Mouse (Mus musculus): Measurements from ENCODE around the gene Plod3.

DNA sequence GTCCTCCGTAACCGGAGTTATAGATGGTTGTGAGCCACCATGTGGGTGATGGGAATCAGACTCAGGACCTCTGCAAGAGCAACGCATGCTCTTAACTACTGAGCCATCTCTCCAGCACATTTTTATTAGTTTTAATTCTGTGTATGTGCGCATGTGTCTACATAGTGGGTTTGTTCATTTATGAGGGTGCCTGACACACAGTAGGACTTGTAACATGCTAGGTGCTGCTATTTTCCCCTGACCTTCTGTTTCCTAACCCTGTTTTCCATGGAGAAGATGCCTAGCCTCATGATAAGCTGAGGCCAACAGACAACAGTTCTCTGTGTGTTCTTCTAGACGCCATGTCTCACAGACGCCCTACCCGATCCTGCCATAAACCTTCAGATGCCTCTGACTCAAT lies 57.2 kb downstream of the Plod3 start:
- no peak for TF ChIP-seq CTCF (conservative IDR thresholded peaks at IDR 0.05; ENCODE audit: insufficient read depth, insufficient read length, low read depth, low read length)
- no peak for TF ChIP-seq POLR2A (IDR thresholded peaks at IDR 0.05; ENCODE audit: low read depth, low read length)

Data from kidney, adult 2 months (tissue).